In the genomic region with DNA sequence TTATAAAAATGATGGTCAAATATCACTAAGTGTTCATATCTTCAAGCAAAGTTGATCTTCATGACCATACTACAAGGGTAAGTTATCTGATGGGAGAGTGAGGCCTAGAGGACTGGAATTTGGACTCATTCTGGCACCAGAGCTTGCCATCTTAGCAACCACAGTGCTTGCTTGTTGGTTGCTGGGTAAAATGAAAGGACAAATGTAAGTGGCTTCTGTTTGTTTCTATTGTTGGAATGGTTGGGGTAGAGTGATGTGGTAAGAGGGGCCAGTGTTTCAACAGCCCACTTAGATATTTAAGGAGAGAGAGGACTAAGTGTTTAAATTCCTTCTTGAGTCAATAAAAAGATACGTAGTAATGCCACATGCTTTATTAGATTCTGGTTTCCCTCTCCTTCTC, we compare ENCODE assay signal across 22 mouse cellular contexts. TPM values are rescaled to one million over a fixed set of nuclear protein-coding genes. Genes with fewer than 3 reads are reported as not detected.
DNase-seq lines count a peak whose midpoint lies in the region; ATAC-seq lines count a peak whose summit lies in the region.
"Had no signal": no experiment of that assay in that cellular context is flagged by ENCODE, and none has a peak within 500 bp of the region (broad histone marks: within the 10 kb centered on the region; RNA-seq: fewer than 3 reads in every experiment).

No protein-coding gene starts in this region.

- 69% methylated on average over 1 of the region's 1 CpGs for WGBS in heart, embryonic 11.5 days (ENCODE audit: insufficient replicate concordance)
- WGBS in heart, embryonic 10.5 days, result 58% methylated on average over 1 of the region's 1 CpGs
- WGBS in heart, embryonic 14.5 days, result 27% methylated on average over 1 of the region's 1 CpGs
- WGBS in intestine, embryonic 16.5 days, result 84% methylated on average over 1 of the region's 1 CpGs

- no peaks in the 10 kb centered on the region for H3K27me3 ChIP-seq in heart, embryonic 11.5 days (ENCODE audit: control insufficient read depth, insufficient read depth, low read length)
- no peaks in the 10 kb centered on the region for H3K27me3 ChIP-seq in heart, embryonic 10.5 days (ENCODE audit: insufficient read depth, poor library complexity, severe bottlenecking)
- H3K27me3 ChIP-seq in heart, embryonic 14.5 days (ENCODE audit: control insufficient read depth, insufficient read depth, low read length), result no peaks in the 10 kb centered on the region
- no peaks in the 10 kb centered on the region for H3K27me3 ChIP-seq in intestine, embryonic 16.5 days (replicated peaks; ENCODE audit: control insufficient read depth, insufficient read depth, low read length)
- H3K27me3 ChIP-seq: embryonic facial prominence, embryonic 15.5 days; neural tube, embryonic 12.5 days had no signal

- no peak for DNase-seq in heart, embryonic 10.5 days (ENCODE audit: low spot score)
- peak; percentile 5 for DNase-seq in lung, postnatal 14 days
- no peak for DNase-seq in embryo, embryonic 10 days (ENCODE audit: low spot score)
- DNase-seq in gastrocnemius, postnatal 14 days, result no peak
- DNase-seq: adrenal gland, postnatal 25 days; cerebellum, adult 11 months; cerebellum, postnatal 14 days; kidney, adult 8-10 months; right cerebral cortex, adult 18-20 months had no signal

- intact Hi-C loops in gastrocnemius, postnatal 14 days (cut with DNase I; ENCODE audit: low total_unique reads), result no loop called here

- ATAC-seq in heart, embryonic 11.5 days (replicated peaks; ENCODE audit: insufficient number of reproducible peaks, low FRiP score, low TSS enrichment), result no peak
- no peak for ATAC-seq in heart, embryonic 14.5 days (ENCODE audit: insufficient number of reproducible peaks, insufficient read depth, low FRiP score, low read depth)
- ATAC-seq in intestine, embryonic 16.5 days, result peak; percentile 81
- no peak for ATAC-seq in megakaryocyte, adult 5-6 weeks (ENCODE audit: poor library complexity, severe bottlenecking)
- ATAC-seq: activated CD4-positive, CD25-positive, alpha-beta regulatory T cell, adult 4 months; forebrain, embryonic 16.5 days had no signal

- 0 out of 2 replicates have a peak overlapping the region, but pooled peaks have one; percentile 24 for H3K27ac ChIP-seq in heart, embryonic 11.5 days (ENCODE audit: low read depth, low read length)
- no peak overlapping the region for H3K27ac ChIP-seq in heart, embryonic 10.5 days
- peak overlapping the region in 1 of 2 experiments; percentile 51; a peak in 2 of 4 replicates for H3K27ac ChIP-seq in heart, embryonic 14.5 days (replicated peaks in 1 of 2; ENCODE audit: control insufficient read depth in 1 of 2, insufficient read depth in 1 of 2, low read depth in 2 of 2, low read length in 2 of 2)
- H3K27ac ChIP-seq in intestine, embryonic 16.5 days (ENCODE audit: low read length), result no peak overlapping the region
- H3K27ac ChIP-seq: embryonic facial prominence, embryonic 15.5 days; hindbrain, embryonic 10.5 days; macrophage; neural tube, embryonic 12.5 days; stomach, postnatal 0 days had no signal

- H3K9ac ChIP-seq in heart, embryonic 11.5 days (ENCODE audit: low read depth, low read length), result no peak overlapping the region
- H3K9ac ChIP-seq in heart, embryonic 14.5 days (ENCODE audit: low read length), result no peak overlapping the region
- H3K9ac ChIP-seq in intestine, embryonic 16.5 days (ENCODE audit: low read depth, low read length), result no peak overlapping the region
- H3K9ac ChIP-seq: embryonic facial prominence, embryonic 15.5 days; neural tube, embryonic 12.5 days had no signal

- H3K9me3 ChIP-seq in heart, embryonic 11.5 days (replicated peaks; ENCODE audit: control insufficient read depth, low read length), result no peaks in the 10 kb centered on the region
- H3K9me3 ChIP-seq in heart, embryonic 10.5 days, result no peaks in the 10 kb centered on the region
- H3K9me3 ChIP-seq in heart, embryonic 14.5 days (ENCODE audit: control insufficient read depth, low read length), result no peaks in the 10 kb centered on the region
- H3K9me3 ChIP-seq in intestine, embryonic 16.5 days (ENCODE audit: control insufficient read depth, low read length), result no peaks in the 10 kb centered on the region
- H3K9me3 ChIP-seq: embryonic facial prominence, embryonic 15.5 days; G1E; neural tube, embryonic 12.5 days had no signal

- H3K4me1 ChIP-seq in heart, embryonic 11.5 days (ENCODE audit: control insufficient read depth, insufficient read depth, low read length), result no peaks in the 10 kb centered on the region
- no peaks in the 10 kb centered on the region for H3K4me1 ChIP-seq in heart, embryonic 10.5 days
- H3K4me1 ChIP-seq in heart, embryonic 14.5 days (ENCODE audit: control insufficient read depth in 2 of 2, insufficient read depth in 2 of 2, low read length in 2 of 2), result peaks cover 0 to 6% of the 10 kb centered on the region in 2 experiments; a peak in 1 of 4 replicates
- H3K4me1 ChIP-seq in intestine, embryonic 16.5 days (ENCODE audit: control insufficient read depth, insufficient read depth, low read length), result peaks cover 4% of the 10 kb centered on the region; the same call in 1 of the 2 replicates
- H3K4me1 ChIP-seq: embryonic facial prominence, embryonic 15.5 days; hindbrain, embryonic 10.5 days; neural tube, embryonic 12.5 days had no signal

- H3K4me3 ChIP-seq in heart, embryonic 11.5 days (ENCODE audit: low read depth, low read length), result no peak overlapping the region
- no peak overlapping the region for H3K4me3 ChIP-seq in heart, embryonic 10.5 days
- H3K4me3 ChIP-seq in heart, embryonic 14.5 days (ENCODE audit: control insufficient read depth in 1 of 2, insufficient read depth in 1 of 2, low read depth in 1 of 2, low read length in 2 of 2), result no peak overlapping the region
- no peak overlapping the region for H3K4me3 ChIP-seq in intestine, embryonic 16.5 days (ENCODE audit: low read length)
- H3K4me3 ChIP-seq: embryonic facial prominence, embryonic 15.5 days; hindbrain, embryonic 10.5 days; neural tube, embryonic 12.5 days had no signal

- no peak overlapping the region for H3K4me2 ChIP-seq in heart, embryonic 11.5 days
- H3K4me2 ChIP-seq in heart, embryonic 14.5 days (ENCODE audit: low read length), result peak overlapping the region; percentile 34; the same call in 1 of the 2 replicates
- H3K4me2 ChIP-seq in intestine, embryonic 16.5 days (ENCODE audit: low read depth, low read length), result no peak overlapping the region
- H3K4me2 ChIP-seq: embryonic facial prominence, embryonic 15.5 days; midbrain, embryonic 11.5 days; neural tube, embryonic 12.5 days had no signal

- no peaks in the 10 kb centered on the region for H3K36me3 ChIP-seq in heart, embryonic 11.5 days (ENCODE audit: control insufficient read depth, insufficient read depth, low read length)
- no peaks in the 10 kb centered on the region for H3K36me3 ChIP-seq in heart, embryonic 10.5 days
- H3K36me3 ChIP-seq in heart, embryonic 14.5 days (ENCODE audit: control insufficient read depth, insufficient read depth, low read length), result no peaks in the 10 kb centered on the region
- no peaks in the 10 kb centered on the region for H3K36me3 ChIP-seq in intestine, embryonic 16.5 days (ENCODE audit: control insufficient read depth, insufficient read depth, low read length)

RNA-seq across cellular contexts. Expression of gene Ggps1, which starts 25.4 kb away (rescaled TPM):
- 41.8 and 49.2 TPM in 2 replicates for polyA plus RNA-seq in heart, embryonic 11.5 days (2014; fragmentation: Nextera tagmentation; extraction: Ambion mirVana)
- polyA plus RNA-seq in heart, embryonic 10.5 days (2016; fragmentation: Nextera tagmentation; extraction: Ambion mirVana), result 45.4 and 46.2 TPM in 2 replicates
- 46.5 and 47.2 TPM in 2 replicates for polyA plus RNA-seq in heart, embryonic 14.5 days (2014; fragmentation: Nextera tagmentation; extraction: Ambion mirVana)
- polyA plus RNA-seq in intestine, embryonic 16.5 days (2015; fragmentation: Nextera tagmentation; extraction: Ambion mirVana), result 36.7 and 36.8 TPM in 2 replicates
- 10 to 100 TPM; 12.8 to 16.8 TPM for total RNA-seq in gastrocnemius, postnatal 14 days (2021)
- total RNA-seq in megakaryocyte, adult 5-6 weeks (2015), result 24.6 and 31.2 TPM in 2 replicates
- total RNA-seq in megakaryocyte, adult 5-6 weeks (2017), result 21.1 and 23.5 TPM in 2 replicates

RNA-seq across cellular contexts. Expression of gene Arid4b, which starts 25.6 kb away (rescaled TPM):
- polyA plus RNA-seq in heart, embryonic 11.5 days (2014; fragmentation: Nextera tagmentation; extraction: Ambion mirVana), result 42.7 and 53.2 TPM in 2 replicates
- polyA plus RNA-seq in heart, embryonic 10.5 days (2016; fragmentation: Nextera tagmentation; extraction: Ambion mirVana), result 44.3 and 61.7 TPM in 2 replicates
- 43.1 and 44.5 TPM in 2 replicates for polyA plus RNA-seq in heart, embryonic 14.5 days (2014; fragmentation: Nextera tagmentation; extraction: Ambion mirVana)
- polyA plus RNA-seq in intestine, embryonic 16.5 days (2015; fragmentation: Nextera tagmentation; extraction: Ambion mirVana), result 40.0 and 46.5 TPM in 2 replicates
- 10 to 100 TPM; 10.9 to 13.4 TPM for total RNA-seq in gastrocnemius, postnatal 14 days (2021)
- total RNA-seq in megakaryocyte, adult 5-6 weeks (2015), result 21.1 and 22.1 TPM in 2 replicates
- 31.5 and 32.6 TPM in 2 replicates for total RNA-seq in megakaryocyte, adult 5-6 weeks (2017)

RNA-seq across cellular contexts. Expression of gene Tbce, which starts 49.2 kb away (rescaled TPM):
- 41.7 and 42.9 TPM in 2 replicates for polyA plus RNA-seq in heart, embryonic 11.5 days (2014; fragmentation: Nextera tagmentation; extraction: Ambion mirVana)
- polyA plus RNA-seq in heart, embryonic 10.5 days (2016; fragmentation: Nextera tagmentation; extraction: Ambion mirVana), result 39.3 and 46.0 TPM in 2 replicates
- polyA plus RNA-seq in heart, embryonic 14.5 days (2014; fragmentation: Nextera tagmentation; extraction: Ambion mirVana), result 38.0 and 41.0 TPM in 2 replicates
- 37.8 and 41.3 TPM in 2 replicates for polyA plus RNA-seq in intestine, embryonic 16.5 days (2015; fragmentation: Nextera tagmentation; extraction: Ambion mirVana)
- 10 to 100 TPM; 17.6 to 19.2 TPM for total RNA-seq in gastrocnemius, postnatal 14 days (2021)
- total RNA-seq in megakaryocyte, adult 5-6 weeks (2015), result 60.2 and 62.8 TPM in 2 replicates
- 49.6 and 49.8 TPM in 2 replicates for total RNA-seq in megakaryocyte, adult 5-6 weeks (2017)
